Mouse (Mus musculus) kidney, postnatal 0 days (tissue): ENCODE measurements at regions not wholly inside any gene's neighbourhood (a gene's known extent, or its start where the extent isn't known, plus 50 kb on each side); places are given as distances from the start of the nearest gene placed in this dataset.
A peak's percentile ranks its signal among the peaks of the same experiment; 100 is the strongest.
"Not testable (repeated sequence)": the region's sequence is repeated elsewhere in the genome, so short reads cannot be mapped to it uniquely, and the experiment has no call there.

Experiments
- ATAC-seq: fragments of 200-750 bp; cut with Nextera tagmentation; replicated peaks from 2 replicates; pipeline ENCODE4 v1.8.0; 2017; ENCODE audit warnings: low read depth, moderate number of reproducible peaks, moderate TSS enrichment, moderate library complexity; ENCODE audit not compliant: low FRiP score
- DNase-seq: peaks from one replicate; pipeline ENCODE4 v3.0.0-alpha.2; 2016; ENCODE audit warnings: low spot score
- H3K27ac ChIP-seq: fragments of 300-500 bp; sonication (generic); 2 replicates; pipeline ENCODE4 v1.5.1; 2014; ENCODE audit warnings: mild to moderate bottlenecking
- H3K27me3 ChIP-seq: fragments of 300-500 bp; sonication (generic); 2 replicates; pipeline ENCODE4 v1.6.1; 2014; ENCODE audit warnings: low read length, mixed read lengths; ENCODE audit not compliant: insufficient read depth
- H3K36me3 ChIP-seq: fragments of 300-500 bp; sonication (generic); 2 replicates; pipeline ENCODE4 v1.6.1; 2014; ENCODE audit warnings: low read length, mixed read lengths; ENCODE audit not compliant: insufficient read depth
- H3K4me1 ChIP-seq: fragments of 300-500 bp; sonication (generic); replicated peaks from 2 replicates; pipeline ENCODE4 v1.6.1; 2014; ENCODE audit warnings: antibody characterized with exemption, low read length, mixed read lengths; ENCODE audit not compliant: insufficient read depth
- H3K4me2 ChIP-seq: fragments of 300-500 bp; sonication (generic); 2 replicates; pipeline ENCODE4 v1.6.1; 2014; ENCODE audit warnings: mild to moderate bottlenecking, low read length, moderate library complexity, mixed read lengths
- H3K4me3 ChIP-seq: fragments of 300-500 bp; sonication (generic); replicated peaks from 2 replicates; pipeline ENCODE4 v1.5.1; 2014; ENCODE audit warnings: low read depth, low read length
- H3K9ac ChIP-seq: fragments of 300-500 bp; sonication (generic); 2 replicates; pipeline ENCODE4 v1.6.1; 2014; ENCODE audit warnings: low read depth, low read length
- H3K9me3 ChIP-seq: fragments of 300-500 bp; sonication (generic); replicated peaks from 2 replicates; pipeline ENCODE4 v1.6.1; 2016; ENCODE audit warnings: low read length, inconsistent platforms, mixed read lengths
- CTCF ChIP-seq: IDR thresholded peaks from 2 replicates; pipeline ENCODE4 v1.5.1; 2016; ENCODE audit warnings: antibody characterized with exemption, low read depth, mild to moderate bottlenecking, moderate library complexity
- WGBS: fragments of 180-500 bp; shearing (Covaris S2); extraction: QIAGEN DNeasy Blood & Tissue Kit; methylation state at CpG from one replicate; pipeline ENCODE4 v1.1.7; 2014; 5-methylcytosine and 5-hydroxymethylcytosine counted together

DNA sequence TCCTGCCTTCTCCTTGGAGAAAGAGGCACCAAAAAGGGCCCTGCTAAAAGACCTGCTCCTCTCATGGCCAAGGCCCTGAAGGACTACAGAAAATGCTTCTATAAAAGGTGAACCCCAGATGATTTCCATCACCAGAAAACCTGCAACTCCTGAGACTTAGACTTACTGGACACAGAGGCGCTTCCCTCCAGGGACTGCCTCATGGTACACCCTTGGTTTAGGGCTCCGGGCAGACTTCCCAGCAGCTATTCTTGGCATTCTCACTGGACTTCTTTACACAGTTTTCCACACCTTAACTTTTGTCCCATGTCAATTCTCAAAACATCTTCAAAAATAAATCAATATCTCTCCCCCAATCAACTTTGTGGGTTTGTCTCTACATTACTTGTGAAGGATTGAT lies 393.2 kb downstream of the Gpm6a start:
- H3K36me3 ChIP-seq, H3K9me3 ChIP-seq, ATAC-seq, H3K9ac ChIP-seq, H3K4me3 ChIP-seq, H3K4me2 ChIP-seq, H3K4me1 ChIP-seq, H3K27ac ChIP-seq, H3K27me3 ChIP-seq: not testable (repeated sequence)
- peak; percentile 0 for DNase-seq
- 94% methylated on average over 2 of the region's 2 CpGs for WGBS

DNA sequence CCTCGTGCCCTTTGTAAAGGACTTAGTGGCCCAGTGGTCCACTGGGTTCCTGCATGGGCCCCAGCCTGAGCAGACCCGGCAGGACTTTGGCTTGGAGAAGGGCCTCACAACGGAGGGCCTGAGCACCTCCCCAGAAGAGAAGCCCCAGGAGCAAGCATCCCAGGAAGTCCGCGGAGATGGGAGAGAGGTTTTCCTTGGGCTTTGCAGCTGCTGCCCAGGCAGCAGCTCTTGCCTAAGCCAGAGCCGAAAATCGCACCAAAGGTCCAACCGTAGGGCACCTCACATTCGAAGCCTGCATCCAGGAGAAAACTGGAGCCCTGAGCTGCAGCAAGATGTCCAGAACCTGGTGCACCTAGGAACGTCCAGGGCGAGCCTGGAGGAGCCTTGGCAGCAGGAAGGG lies 405.2 kb downstream of the Gpm6a start:
- not testable (repeated sequence) for H3K4me2 ChIP-seq, ATAC-seq, DNase-seq, H3K27ac ChIP-seq, H3K9me3 ChIP-seq, H3K4me3 ChIP-seq, H3K4me1 ChIP-seq, H3K9ac ChIP-seq, H3K36me3 ChIP-seq, H3K27me3 ChIP-seq
- WGBS: 87% methylated on average over 9 of the region's 11 CpGs

GRCm38 (mm10) chr8:55367431-55367830 lies 412.8 kb downstream of the Gpm6a start:
- not testable (repeated sequence) for H3K4me1 ChIP-seq, H3K4me3 ChIP-seq, DNase-seq, H3K27me3 ChIP-seq, H3K4me2 ChIP-seq, ATAC-seq, H3K36me3 ChIP-seq, H3K27ac ChIP-seq, H3K9ac ChIP-seq, H3K9me3 ChIP-seq
- WGBS: 81% methylated on average over 4 of the region's 6 CpGs

GRCm38 (mm10) chr8:55397046-55397445 lies 442.4 kb downstream of the Gpm6a start:
- WGBS: 56% methylated on average over 2 of the region's 2 CpGs
- Histone ChIP-seq H3K27ac (no peak overlapping the region), H3K4me2 (no peak overlapping the region), H3K9ac (no peak overlapping the region), H3K4me3 (no peak overlapping the region), H3K9me3 (no peaks in the 10 kb centered on the region), H3K27me3 (no peaks in the 10 kb centered on the region), H3K36me3 (no peaks in the 10 kb centered on the region), H3K4me1 (no peaks in the 10 kb centered on the region)
- no peak for TF ChIP-seq CTCF
- ATAC-seq: no peak
- no peak for DNase-seq

DNA sequence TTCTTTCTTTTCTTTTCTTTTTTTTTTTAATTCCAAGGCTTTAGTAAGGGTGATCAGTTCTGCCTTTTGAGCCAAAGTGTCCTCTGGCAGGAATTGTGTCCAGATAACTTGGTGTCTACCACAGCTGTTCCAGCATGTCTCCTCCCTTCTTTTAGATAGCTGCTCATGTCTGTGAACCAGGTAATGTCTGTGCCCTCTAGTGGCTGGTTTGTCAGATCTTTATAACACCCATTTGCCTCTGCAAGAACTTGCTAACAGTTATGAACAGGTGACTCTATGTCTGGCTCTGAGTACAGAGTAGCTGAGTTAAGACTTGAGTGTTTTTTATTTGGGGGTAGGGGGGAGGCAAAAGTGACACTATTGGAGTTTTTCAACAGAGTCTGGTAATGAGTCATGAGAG lies 443.7 kb downstream of the Gpm6a start:
- peak; percentile 50 for TF ChIP-seq CTCF
- Histone ChIP-seq H3K36me3 (no peaks in the 10 kb centered on the region), H3K27me3 (no peaks in the 10 kb centered on the region), H3K27ac (no peak overlapping the region), H3K4me1 (no peaks in the 10 kb centered on the region), H3K9me3 (no peaks in the 10 kb centered on the region), H3K4me3 (no peak overlapping the region), H3K4me2 (no peak overlapping the region), H3K9ac (no peak overlapping the region)
- DNase-seq: peak; percentile 9
- ATAC-seq: no peak

- Histone ChIP-seq H3K27ac (no peak overlapping the region), H3K9ac (no peak overlapping the region), H3K27me3 (no peaks in the 10 kb centered on the region), H3K4me3 (no peak overlapping the region), H3K4me2 (no peak overlapping the region), H3K4me1 (no peaks in the 10 kb centered on the region), H3K9me3 (no peaks in the 10 kb centered on the region), H3K36me3 (no peaks in the 10 kb centered on the region)
- no peak for TF ChIP-seq CTCF
- DNase-seq (no peak), ATAC-seq (no peak)
- 71% methylated on average over 3 of the region's 3 CpGs for WGBS
Observed at GRCm38 (mm10) chr8:55400412-55400811, 445.8 kb downstream of the Gpm6a start.

DNA sequence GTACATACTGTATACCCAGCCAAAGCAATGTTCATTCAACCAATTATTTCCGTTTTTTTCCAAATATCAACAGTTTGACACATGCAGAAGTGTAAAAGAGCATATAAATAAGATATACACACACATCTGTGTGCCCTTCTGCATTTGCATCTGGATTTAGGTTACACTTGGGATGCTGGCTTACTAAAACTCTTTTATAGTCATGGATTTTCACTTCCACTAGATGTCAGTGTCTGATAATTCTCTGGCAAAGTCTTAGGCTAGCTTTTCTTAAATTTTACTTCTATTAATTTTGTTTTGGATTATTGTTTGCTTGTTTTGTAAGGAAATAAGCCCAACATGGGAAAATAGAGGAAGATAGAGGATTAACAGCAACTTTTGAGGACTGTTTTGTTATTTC lies 452.3 kb downstream of the Gpm6a start:
- WGBS: 6% methylated on average over 1 of the region's 1 CpGs
- H3K4me3 ChIP-seq: not testable (repeated sequence)

More for the DNA sequence above, 452.3 kb downstream of the Gpm6a start:
- H3K27ac ChIP-seq, H3K36me3 ChIP-seq, H3K27me3 ChIP-seq, DNase-seq, H3K4me2 ChIP-seq, H3K9ac ChIP-seq, H3K4me1 ChIP-seq, ATAC-seq, H3K9me3 ChIP-seq: not testable (repeated sequence)
- 0 out of 2 replicates have a peak, but pooled peaks have one; percentile 11 for TF ChIP-seq CTCF
